Mouse (Mus musculus) lung, postnatal 36 days (tissue): ENCODE measurements around the gene Zmiz1.
A peak's percentile ranks its signal among the peaks of the same experiment; 100 is the strongest.

Source experiments
- DNase-seq: peaks from one replicate; pipeline ENCODE4 v3.0.0; 2022; ENCODE audit warnings: mixed read lengths

Zmiz1 gene

GRCm38 (mm10) chr14:25493301-25494241, 34.6 kb downstream of the Zmiz1 start:
- peak; percentile 52 for DNase-seq

- DNase-seq = no peak
These were observed 35.8 kb downstream of the Zmiz1 start for GRCm38 (mm10) chr14:25494778-25495177.

GRCm38 (mm10) chr14:25496116-25496515, 37.1 kb downstream of the Zmiz1 start:
- peak; percentile 80 for DNase-seq

GRCm38 (mm10) chr14:25496989-25497388, 38.0 kb downstream of the Zmiz1 start:
- DNase-seq = no peak

GRCm38 (mm10) chr14:25497596-25497995, 38.6 kb downstream of the Zmiz1 start:
- DNase-seq = no peak

- DNase-seq = no peak
These were observed 39.4 kb downstream of the Zmiz1 start for GRCm38 (mm10) chr14:25498367-25498766.

GRCm38 (mm10) chr14:25499526-25499925, 40.5 kb downstream of the Zmiz1 start:
- no peak for DNase-seq

GRCm38 (mm10) chr14:25500511-25501120, 41.6 kb downstream of the Zmiz1 start:
- DNase-seq = peak; percentile 83

GRCm38 (mm10) chr14:25501481-25501880, 42.5 kb downstream of the Zmiz1 start:
- no peak for DNase-seq

- no peak for DNase-seq
These were observed 43.4 kb downstream of the Zmiz1 start for GRCm38 (mm10) chr14:25502355-25502754.

- peak; percentile 76 for DNase-seq
These were observed 45.3 kb downstream of the Zmiz1 start for GRCm38 (mm10) chr14:25504241-25504640.

GRCm38 (mm10) chr14:25505201-25505671, 46.3 kb downstream of the Zmiz1 start:
- DNase-seq = peak; percentile 81

- no peak for DNase-seq
These were observed 49.2 kb downstream of the Zmiz1 start for GRCm38 (mm10) chr14:25508111-25508756.

GRCm38 (mm10) chr14:25508757-25509139, 49.8 kb downstream of the Zmiz1 start:
- no peak for DNase-seq

GRCm38 (mm10) chr14:25509450-25510129, 50.6 kb downstream of the Zmiz1 start:
- DNase-seq = peak; percentile 70

GRCm38 (mm10) chr14:25510362-25510761, 51.4 kb downstream of the Zmiz1 start:
- DNase-seq = no peak

GRCm38 (mm10) chr14:25510987-25511386, 52.0 kb downstream of the Zmiz1 start:
- DNase-seq = no peak

- DNase-seq = no peak
These were observed 52.6 kb downstream of the Zmiz1 start for GRCm38 (mm10) chr14:25511564-25511963.

- no peak for DNase-seq
These were observed 53.0 kb downstream of the Zmiz1 start for GRCm38 (mm10) chr14:25511967-25512366.

- no peak for DNase-seq
These were observed 53.8 kb downstream of the Zmiz1 start for GRCm38 (mm10) chr14:25512803-25513202.

GRCm38 (mm10) chr14:25513496-25513895, 54.5 kb downstream of the Zmiz1 start:
- no peak for DNase-seq

GRCm38 (mm10) chr14:25514943-25515512, 56.0 kb downstream of the Zmiz1 start:
- no peak for DNase-seq
